Mouse (Mus musculus) lung, adult 10 weeks (tissue): ENCODE measurements around the gene Nup107. TPM values are rescaled to one million over a fixed set of nuclear protein-coding genes. Genes with fewer than 3 reads are reported as not detected.

ENCODE experiments used
- polyA plus RNA-seq: library from polyadenylated mRNA; stranded (reverse); fragments of 350-450 nt; fragmentation: Illumina TruSeq; extraction: RNeasy Lipid Tissue Mini Kit (QIAGEN cat#74804); gene quantifications from one replicate; pipeline ENCODE4 v1.2.3, GENCODE M21; 2014; ENCODE audit warnings: low read depth, low replicate concordance; ENCODE audit not compliant: insufficient read depth

Nup107 gene
- 6.9 TPM for polyA plus RNA-seq

DNA sequence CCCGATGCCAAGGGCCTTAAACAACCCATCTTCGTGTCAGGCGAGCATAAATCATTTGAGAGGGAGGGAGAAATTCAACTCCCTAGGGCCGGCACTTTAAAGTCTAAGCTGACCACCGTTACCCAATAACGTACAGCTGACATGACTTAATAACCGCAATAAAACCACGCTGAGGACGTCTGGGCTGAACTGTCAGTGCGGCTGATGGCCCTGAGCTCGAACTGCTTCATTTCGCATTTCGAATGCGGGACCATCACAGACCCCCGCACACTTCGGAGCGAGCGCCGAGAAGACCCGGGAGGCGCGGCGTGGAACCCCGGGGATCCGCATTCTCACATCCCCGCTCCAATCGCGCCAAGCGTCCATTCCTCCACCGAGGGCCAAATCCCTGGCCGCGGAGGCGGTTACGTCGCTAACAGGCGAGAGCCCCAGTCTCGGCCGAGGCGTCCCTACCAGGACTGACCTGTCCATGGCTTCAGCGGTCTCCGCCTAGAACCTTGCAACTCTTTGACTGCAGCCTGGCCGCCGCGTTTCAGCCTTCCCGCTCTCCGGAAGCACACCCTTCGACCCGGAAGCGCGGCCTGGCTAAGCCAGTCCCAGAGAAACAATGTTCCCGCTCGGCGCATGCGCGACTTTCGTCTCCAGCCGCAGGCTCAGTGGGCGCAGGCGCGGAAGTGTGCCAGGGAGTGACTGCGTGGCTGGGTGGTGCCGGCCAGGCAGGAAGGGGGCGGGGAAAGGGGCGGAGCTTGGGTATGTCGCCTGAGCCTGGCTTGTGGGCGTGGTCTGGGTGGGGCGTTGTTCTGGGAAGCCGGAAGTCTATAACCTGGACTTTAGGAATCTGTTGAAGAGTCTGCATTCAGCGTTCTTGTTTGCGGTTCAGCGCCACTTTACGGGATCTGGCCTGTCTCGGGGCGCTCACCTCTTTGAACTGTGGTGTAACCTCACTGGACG is at the start of gene Nup107:
TSS of gene Nup107 (minus strand) at position 565 of the 951 bp plus-strand sequence.

DNA sequence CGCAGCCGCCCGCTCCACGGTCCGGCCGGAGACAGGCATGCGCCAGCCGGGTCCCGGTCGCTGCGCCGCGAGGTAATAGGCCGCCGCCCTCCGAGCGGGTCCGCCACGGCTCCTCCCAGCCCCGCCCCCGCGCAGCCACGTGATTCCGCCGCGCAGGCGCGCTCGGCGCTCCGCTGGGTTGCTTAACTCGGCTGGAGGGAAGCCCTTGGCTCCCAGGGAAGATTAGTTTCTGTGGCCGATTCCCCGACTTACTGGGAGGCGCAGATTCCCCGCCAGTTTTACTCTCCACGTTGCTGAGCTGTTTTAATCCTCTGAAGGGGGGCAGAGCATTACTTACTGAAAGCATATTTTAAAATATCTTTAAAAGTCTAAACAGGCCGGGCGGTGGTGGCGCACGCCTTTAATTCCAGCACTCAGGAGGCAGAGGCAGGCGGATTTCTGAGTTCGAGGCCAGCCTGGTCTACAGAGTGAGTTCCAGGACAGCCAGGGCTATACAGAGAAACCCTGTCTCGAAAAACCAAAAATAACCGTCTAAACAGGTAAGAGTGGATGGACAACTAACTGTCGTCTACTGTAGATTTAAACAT is 46.1 kb downstream of the Nup107 start, which contains the start of gene Slc35e3:
TSS of gene Slc35e3 (minus strand) at position 69 of the 587 bp plus-strand sequence.

DNA sequence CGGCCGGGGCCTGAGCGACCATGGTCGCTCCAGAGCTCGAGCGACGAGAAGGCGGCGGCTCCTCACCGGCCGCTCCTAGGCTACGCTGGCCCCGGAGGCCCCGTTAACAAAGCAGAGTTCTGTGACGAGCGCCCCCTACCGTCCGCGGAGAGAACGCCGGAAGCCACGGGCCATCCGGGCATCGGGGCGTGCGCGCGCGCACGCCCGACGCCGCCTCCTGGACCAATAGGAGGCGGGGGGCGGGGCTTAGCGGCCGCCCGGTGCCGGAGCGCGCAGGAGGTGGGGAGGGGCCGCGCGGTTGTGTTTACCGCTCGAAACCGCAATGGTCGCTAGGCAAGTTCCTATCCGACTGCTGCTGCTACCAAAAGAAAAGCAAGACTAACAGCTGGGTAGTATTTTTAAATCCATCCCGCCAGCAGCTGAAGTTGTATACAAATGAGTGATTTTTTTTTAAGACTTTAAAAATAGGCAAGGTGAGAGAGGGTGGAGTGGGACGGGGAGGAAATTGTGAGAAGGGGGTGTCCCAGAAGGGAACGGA is 81.8 kb downstream of the Nup107 start, which contains the start of gene Mdm2:
TSS of gene Mdm2 (minus strand) at position 155 of the 538 bp plus-strand sequence.

Other genes starting within 250 kb of the Nup107 start
- 32.1 TPM for gene Cpm, start 163.2 kb downstream of the Nup107 start, polyA plus RNA-seq
- gene Mdm2, start 81.9 kb downstream of the Nup107 start, polyA plus RNA-seq = 23.3 TPM
- 12.7 TPM for gene Slc35e3, start 46.3 kb downstream of the Nup107 start, polyA plus RNA-seq
- gene Rap1b, start 53.3 kb upstream of the Nup107 start, polyA plus RNA-seq = 182 TPM